Mouse (Mus musculus) kidney, postnatal 25 days (tissue): ENCODE results near the gene Rpl21.

ENCODE experiments used
- DNase-seq, 2 experiments: peaks; one replicate each; pipeline ENCODE4 v3.0.0; 2021; ENCODE audit warnings: mixed read lengths in 2 of 2

The Rpl21 gene

DNA sequence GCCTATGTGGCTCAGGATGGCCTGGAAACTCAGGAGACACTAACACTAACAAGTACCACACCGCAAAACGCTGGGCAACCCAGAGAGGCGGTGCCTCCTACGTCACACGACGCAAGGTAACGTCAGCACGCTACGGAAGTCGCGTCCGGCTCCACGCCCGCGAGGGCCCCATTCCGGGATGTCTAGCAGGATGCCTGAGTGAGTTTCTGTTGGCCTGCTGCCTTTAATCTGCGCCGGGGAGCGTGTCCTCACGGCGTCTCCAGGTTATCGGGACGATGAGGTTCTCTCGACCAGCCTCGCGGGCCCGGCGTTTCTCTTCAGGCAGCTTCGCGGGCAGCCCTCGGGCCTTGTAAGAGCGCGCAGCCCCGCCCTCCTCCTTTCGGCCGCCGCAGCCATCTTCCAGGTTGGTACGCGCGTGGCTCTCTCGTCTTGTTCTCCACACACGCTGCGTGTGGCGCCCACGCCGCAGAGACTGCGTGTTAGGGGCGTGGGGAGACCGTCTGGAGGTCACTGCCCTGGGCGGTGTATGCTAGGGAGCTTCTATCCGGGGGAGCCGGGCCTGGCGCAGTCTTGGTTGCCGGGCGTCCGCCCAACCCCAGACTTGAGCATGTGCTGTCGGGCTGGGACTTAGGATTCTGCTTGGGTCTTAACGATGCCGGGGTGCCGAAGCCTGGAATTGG lies at the start of gene Rpl21:
Rpl21 (plus strand) TSS at position 122 of the 680 bp plus-strand sequence.
- DNase-seq = peak; percentile 94 to 96

DNA sequence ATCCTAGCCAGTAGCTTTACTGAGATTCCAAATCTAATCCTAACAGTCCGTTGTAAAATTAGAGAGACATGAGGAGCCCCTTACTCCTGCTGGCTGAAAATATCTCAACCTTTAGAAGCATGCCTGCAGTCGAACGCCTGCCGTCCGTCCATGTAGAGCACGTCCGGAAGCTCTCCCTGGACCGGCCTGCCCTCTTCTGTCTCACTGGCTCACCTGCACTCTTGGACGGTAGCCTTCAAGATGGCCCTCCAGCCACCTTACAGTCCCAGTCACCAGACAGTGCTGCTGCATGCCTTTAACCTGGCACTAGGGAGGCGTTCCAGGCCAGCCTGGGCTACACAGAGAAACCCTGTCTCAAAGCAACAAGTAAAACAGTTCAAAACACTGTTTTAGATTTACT lies 49.4 kb upstream of the Rpl21 start:
- DNase-seq = peak; percentile 61 to 80

DNA sequence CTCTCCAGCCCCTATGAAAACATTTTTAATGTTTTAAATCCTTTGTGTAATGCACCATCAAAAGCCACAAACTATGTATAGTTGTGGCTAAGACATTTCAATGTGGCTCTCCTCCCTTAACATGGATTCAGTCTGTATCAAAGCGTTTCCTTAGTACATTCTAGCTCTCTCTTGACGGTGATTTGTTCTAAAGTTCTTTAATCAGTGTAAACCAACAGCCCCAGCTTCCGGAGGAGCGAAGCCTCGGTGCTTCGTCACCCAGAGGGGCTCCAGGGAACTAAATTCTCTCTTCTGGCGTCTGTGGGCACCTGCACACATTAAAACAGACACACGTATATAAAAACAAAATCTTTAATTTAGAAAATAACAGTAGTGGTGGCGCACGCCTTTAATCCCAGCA lies 48.8 kb upstream of the Rpl21 start:
- DNase-seq = no peak

DNA sequence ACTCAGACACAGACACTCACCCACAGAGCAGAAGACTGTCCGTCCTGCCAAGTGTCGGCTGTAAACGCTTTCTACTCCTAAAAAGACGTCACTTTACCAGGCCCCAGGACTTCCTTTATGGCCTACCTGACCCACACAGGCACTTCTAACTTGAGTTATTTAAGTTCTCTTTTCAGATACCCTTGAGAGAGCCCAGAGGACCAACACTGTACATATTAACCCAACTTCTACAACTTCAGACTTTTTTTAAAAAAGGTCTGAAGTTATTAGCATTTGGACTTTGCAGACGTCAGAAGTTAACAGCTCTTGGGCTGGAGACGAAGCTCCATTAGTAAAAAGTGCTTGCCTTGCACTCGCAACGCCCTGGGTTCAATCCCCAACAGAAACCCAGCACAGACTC lies 46.6 kb upstream of the Rpl21 start:
- no peak for DNase-seq

DNA sequence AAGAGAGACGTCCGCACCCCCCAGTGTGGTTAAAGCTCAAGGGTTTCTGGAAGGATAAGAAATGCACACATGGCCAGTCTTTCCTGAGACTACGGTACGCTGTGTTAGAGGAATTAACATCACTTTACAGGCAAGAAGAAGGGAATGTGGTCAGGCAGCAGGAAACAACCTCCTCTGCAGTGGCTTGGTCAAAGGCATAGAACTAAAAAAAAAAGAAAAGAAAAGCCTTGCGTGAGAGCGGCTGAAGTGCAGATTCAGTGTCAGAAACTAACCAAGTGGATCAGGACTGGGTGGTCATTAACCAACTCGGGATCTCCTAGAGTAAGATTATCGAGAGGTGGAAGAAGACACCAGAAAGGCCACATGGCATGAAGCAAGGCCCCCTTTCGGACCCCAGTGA lies 43.3 kb upstream of the Rpl21 start:
- DNase-seq = peak; percentile 62 to 72

DNA sequence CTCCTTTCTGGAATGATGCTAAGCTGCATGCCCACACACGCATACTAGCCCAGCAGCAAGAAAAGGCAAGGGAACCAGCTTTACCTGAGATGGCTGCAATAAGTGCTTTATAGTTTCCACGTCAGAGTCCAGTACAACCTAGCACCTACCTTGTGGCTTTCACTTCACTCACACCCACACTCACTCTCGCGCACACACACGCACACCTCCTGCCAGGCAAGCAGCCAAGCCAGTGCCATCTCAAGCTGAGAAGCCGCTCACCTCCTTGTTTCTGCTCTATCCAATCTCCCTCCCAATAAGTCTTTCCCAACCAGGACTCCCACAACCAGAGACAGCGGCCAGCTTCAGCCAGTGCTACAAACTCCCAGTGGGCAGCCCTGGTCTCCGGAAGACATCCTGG lies 41.7 kb upstream of the Rpl21 start:
- peak in 1 of 2 experiments; percentile 38 for DNase-seq

DNA sequence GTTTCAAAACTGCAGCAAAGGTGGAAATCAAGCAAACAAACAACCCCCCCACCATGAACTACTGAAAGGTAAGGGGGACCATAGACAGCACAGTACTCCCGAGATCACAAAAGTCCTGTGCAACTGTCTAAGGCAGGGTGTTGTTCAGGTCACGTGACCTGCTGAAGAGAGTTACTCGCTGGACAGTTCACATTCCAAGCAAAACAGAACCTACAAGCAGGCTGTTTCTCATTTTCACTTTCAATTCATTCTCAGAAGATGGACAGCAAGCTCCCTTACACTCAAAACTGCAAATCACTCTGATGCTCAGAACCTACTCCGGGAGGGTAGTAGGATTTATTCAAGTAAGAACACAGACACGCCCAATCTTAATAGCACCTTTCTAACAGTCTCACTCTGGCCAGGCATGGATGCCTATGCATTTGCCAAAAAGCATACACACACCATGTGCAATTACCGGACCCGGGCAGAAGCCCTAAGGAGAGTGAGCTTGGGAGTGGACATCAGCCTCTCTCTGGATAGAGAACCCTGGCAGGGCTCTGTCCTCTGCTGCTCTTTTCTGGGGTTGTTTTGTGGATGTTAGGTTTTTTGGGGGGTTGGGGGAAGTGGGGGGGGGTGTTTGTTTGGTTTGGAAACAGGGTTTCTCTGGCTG lies 40.4 kb upstream of the Rpl21 start:
- DNase-seq = peak; percentile 51 to 67

DNA sequence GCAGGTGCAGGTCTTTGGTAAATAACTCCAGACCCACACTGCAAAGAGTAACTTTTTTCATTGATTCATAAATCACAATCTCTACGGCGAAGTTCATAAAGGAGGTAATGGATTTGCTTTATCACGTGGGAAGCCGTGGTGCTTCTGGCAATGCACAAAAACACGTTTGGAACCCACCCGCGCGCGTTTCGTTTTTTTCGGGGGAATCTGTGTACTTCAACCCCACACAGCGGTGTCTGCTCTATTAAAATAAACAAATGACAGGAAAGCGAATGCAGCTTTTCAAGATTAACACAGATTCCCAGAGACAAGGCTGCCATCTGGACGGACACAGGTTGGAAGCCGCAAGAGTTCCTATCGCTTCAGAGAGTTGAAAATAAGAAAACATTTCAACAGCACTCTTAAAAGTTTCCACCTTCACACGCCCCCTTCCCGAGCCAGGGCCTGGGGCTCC lies 39.0 kb upstream of the Rpl21 start:
- DNase-seq = no peak

DNA sequence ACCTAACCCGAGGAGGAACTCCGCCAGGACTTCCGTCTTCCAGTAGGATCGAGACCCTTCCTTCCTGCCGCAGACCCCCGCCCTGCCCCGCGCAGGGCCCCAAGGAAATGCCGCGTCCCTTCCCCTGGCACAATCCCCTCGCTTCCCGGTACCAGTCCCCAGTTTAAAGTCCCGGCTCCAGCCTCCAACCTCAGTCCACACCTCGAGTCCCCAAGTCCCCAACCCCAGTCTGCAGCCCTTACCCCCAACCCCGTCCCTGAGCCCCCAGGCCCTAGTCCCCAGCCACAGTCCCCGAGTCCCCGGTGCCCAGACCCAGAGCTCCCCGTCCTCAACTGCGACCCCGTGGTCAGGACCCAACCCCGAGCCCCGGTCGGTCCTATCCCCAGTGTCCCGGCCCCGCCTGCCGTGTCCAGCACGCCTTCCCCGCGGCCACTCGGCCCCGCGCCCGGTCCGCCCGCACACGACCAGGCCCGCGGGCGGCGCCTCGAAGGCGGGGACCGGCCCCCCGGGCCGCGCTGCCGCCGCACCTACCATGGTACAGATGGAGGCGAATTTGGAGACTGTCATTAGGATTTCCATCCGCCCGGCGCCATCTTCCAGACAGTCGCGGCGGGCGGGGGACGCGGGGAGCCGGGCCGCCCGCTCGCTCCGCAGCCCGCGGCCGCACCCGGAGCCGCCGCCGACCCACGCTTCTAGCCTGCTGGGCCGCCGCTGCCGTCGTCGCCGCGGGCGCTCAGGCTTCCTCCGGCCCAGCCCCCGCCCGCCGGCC lies 38.4 kb upstream of the Rpl21 start:
- peak; percentile 39 to 56 for DNase-seq

DNA sequence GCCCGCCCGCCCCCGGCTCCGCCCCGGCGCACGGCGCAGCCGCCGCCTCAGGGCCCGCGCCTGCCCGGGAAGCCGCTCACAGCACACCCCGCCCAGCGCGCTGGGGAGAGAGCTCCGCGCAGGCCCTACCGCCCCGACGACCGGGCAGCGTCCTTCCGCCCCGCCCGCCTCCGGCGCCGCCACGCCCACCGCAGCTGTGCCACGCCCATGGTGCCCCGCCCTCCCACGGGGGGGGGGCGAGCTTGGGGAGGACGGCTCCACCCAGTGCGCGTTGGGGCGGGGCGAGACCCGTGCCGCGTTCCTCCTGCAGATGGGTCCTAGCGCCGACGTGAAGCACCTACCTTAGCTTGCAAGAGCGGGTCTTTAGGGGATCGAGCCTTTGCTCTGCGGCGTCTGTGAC lies 37.8 kb upstream of the Rpl21 start, which contains the start of gene Usp12:
Usp12 (minus strand) TSS at position 154 of the 400 bp plus-strand sequence.
- DNase-seq = peak; percentile 98

DNA sequence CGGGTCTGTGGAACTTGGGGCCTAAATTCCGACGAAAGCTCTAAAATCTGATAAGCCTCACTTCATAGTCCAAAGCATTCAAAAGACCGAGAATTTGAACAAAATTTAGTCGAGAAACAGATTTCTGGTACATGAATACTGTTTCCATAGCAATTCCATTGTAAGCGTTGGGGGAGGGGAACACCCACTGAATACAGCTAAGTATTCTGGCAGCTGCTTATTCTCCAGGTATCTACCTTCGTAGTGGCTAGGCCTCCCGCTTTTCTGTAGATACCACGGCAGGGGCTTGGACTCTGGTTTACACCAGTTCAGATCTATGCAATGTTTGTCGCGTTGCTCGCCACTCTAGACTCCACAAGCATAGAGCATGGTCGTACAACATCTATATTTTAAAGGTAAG lies 37.0 kb upstream of the Rpl21 start:
- DNase-seq = no peak

DNA sequence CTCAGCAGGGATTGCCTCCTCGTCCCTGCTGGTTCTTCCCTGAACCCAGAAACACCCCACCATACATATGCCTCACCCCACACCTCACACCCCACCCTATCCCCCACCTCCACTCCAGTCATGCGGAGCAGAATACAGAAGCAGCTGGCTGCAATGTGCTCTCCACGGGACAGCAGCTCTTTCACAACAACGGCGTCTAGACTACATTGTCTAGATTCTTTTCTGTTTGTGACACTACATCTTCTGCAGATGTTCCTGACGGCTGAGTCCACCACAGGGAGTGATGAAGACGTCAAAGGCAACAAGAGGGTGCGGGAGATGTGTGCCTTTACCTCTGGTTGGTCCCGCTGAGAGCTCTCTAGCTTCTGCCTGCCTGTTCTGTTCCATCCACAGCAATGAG lies 34.7 kb upstream of the Rpl21 start:
- DNase-seq = no peak

DNA sequence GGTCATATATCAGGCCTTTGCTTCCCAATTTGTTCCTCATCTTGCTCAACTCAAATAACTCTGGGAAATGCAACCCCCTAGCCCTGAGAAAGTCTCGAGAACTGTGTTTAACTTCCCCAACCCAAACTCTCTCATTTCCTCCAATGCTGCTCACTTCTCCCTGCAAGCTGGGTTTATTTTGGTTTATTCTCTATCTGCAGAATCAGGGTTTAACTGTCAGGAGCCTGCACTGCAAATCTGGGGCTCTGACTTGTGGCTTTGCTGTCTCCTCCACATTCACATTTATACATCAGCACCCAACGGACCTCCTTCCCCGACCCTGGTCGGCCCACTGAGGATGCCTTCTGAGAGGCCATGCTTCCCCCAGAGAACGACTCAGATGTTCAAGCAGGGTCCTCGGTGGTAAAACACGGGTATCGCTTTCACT lies 26.7 kb upstream of the Rpl21 start:
- no peak for DNase-seq

DNA sequence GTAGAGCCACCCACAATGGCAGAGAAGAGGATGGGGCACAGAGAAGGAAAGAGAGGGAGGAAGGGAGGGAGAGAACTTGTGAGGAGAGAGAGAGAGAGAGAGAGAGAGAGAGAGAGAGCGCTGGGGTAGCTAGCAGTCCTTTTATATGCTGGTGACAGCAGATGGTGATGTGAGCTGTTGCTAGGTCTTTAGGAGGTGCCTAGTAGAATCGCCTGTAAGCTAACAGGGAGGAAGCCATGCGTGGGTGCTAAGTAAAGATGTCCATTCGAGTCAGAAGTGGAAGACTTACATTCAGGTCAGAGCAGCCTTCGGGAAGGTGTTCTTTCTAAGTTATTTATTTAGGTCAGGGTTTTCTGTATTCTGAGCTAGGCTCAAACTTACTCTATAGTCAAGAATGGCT lies 22.7 kb upstream of the Rpl21 start:
- DNase-seq = no peak

DNA sequence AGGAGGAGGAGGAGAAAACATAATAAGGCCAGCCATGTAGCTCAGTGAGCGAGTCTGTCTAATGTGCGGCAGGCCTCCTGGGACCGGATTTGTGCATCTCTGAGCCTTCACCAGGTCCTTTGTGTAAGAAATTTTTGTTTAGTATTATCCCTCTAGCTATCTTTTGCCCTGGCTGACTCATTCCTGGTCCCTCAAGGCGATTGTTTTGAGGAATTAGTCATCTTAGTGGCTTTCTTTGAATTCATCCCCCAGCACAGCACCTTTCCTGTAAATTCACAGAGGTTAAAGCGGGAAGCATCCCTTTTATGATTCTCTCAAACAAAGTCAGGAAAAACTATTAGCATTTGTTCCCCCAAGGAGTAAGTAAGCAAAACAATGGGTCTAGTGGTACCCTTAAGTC lies 19.8 kb upstream of the Rpl21 start:
- no peak for DNase-seq

DNA sequence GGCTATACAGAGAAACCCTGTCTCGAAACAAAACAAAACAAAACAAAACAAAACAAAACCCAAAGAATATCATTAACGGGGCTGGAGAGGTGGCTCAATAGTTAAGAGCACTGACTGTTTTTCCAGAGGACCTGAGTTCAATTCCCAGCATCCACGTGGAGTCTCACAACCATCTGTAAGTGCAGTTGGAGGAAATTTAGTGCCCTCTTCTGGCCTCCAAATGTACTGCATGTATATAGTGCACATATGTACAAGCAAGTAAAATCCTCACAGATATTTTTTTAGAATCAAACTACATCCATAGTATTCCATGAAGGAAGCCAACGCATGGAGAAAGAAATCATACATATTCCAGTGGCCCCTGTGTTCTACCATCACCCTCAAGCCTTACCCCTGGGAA lies 19.3 kb upstream of the Rpl21 start:
- no peak for DNase-seq

DNA sequence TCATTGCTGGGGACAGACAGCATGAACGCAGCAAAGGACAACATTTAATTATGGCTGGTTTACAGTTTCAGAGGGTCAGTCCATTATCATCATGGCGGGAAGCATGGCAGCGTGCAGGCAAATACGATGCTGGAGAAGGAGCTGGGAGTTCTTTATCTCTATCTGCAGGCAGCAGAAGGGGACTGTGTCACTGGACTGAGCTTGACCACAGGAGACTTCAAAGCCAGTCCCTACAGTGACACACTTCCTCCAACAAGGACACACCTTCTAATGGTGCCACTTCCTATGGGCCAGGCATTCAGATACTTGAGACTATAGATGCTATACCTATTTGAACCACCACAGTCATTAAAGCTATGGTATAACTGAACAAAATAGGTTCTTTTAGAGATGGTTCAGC lies 17.3 kb upstream of the Rpl21 start:
- no peak for DNase-seq

DNA sequence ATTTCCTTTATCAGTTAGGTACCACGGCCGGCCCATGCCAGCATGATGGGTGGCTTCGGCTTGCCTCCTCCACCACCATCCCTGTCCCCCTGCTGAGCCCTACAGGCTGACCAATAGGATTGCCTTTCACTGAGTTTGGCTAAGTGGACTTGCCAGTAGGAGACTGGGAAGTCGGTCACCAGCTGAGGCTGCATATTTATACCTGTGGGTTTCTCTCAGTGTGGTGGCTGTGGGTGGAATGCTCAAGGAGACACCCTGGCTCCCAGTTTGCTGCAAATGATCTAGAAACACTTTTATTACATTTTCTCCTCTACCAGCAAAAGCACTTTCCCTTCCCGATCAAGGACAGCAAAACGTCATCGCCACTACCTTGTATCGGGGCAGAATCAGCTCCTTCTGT lies 15.1 kb upstream of the Rpl21 start:
- DNase-seq = no peak

DNA sequence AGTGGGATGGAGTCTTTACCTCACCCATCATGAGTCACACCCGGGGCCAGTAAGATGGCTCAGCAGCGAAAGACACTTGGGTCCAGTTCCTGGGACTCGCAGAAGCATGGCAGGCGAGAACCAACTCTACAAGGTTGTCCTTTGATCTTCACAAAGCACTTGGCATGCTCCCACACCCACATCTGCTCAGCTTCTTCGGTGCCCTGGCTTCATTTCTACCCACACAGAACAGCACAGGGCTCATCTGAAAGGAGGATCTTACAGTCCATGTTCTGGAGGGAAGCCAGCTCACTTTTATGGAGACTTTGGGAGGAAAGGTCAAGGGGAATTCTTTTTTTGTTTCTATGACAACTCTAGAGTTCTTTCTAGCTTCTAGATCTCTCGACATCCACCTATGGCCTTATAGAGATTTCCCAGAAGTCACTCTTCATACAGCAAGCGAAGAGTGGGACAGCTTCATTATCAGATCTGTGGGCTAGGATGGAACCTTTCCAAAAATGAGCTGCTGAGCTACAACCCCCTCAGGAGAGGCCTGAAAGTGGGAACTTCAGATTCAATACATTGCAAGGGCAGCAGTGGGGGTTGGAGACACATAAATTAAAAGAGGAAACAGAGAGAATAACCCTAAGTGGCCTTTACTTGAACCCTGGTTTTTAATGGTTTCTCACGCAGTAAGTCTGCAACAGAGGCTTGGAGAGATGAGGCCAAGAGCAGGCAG lies 13.6 kb upstream of the Rpl21 start:
- peak; percentile 32 to 60 for DNase-seq

DNA sequence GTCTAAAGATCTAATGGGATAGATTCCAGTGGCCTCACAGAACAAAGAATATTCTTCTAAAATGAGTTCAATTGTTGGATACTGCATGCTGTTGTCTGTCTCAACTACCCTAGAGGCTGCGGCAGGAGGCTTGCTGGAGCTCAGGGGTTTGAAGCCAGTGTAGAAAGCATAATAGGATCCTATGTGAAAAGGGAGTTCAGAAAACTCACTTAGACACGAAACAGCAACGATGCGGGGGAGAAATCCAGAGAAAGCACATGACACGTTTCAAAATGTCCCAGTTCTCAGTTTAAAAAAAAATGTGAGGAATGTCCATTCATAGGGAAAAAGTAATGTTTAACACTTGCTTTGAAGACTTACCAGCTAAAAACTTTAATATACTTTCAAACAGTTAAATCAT lies 9.7 kb upstream of the Rpl21 start:
- DNase-seq = no peak

DNA sequence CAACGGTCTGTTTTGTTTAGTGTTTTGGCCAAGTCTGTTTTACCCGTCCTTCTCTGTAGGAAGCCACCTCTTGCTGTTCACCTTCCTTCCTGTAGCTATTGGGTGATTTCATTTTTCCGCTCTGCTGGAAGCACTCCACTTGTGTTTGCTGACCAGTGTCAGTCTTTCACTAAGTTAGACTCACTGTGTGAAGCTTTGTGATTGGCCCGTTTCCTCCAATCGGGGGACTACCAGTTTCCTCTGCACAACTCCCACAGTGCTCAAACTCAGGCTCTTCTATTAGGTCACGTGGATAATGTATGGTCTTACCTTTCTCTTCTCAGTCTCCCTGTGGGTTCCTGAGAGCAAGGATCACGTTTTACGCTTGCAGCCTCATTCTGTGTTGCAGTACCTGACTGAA lies 3.2 kb upstream of the Rpl21 start:
- DNase-seq = no peak

DNA sequence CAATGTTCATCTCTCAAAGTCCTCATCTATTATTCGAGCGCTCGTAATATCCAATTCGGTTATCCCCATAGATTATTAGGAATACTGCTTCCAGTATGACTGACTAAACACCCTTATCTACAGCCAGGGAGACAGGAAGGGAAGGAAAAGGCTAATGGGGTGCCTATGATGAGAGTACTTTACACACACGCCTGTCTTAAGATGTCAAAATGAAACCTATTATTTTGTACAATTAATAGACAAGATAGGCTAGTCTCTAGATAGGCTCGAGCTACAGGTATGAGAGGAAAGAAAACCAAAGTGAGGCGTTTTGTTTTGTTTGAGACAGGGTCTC lies 288 bp upstream of the Rpl21 start:
- no peak for DNase-seq

DNA sequence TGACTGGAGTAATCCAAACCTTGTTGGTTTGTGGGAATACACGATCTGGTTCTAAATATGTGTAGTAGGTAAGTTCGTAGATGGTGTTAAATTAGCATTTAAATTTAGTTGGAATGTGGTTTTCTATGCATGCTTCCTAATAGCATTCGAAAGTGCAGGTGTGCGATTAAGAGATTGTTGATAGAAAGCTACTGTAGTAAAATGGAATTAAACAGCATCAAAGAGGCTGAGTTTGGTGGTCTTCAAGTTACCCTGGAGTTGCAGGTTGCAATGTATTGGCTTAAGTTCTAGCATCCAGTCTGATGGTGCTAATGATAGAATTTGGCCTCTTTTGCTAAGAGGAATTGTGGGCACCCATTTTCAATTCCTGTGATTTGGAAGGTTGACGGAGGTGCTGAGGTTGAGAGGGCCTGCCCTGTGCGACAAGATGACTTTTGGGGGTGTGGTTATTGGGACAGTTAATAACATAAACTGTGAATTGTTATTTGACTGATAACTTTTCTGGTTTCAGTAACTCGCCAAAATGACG lies 1.0 kb downstream of the Rpl21 start:
- no peak for DNase-seq
